Mouse (Mus musculus) lung, adult 2 months (tissue): ENCODE measurements around the gene Plekhg3.

ENCODE experiments used
- CTCF ChIP-seq: fragments of 200-500 bp; IDR thresholded peaks from 2 replicates; pipeline ENCODE4 v1.5.1; 2011; ENCODE audit warnings: mild to moderate bottlenecking, low read length, control low read depth; ENCODE audit not compliant: insufficient read depth
- POLR2A ChIP-seq: fragments of 200-500 bp; IDR thresholded peaks from 2 replicates; pipeline ENCODE4 v1.6.1; 2011; ENCODE audit warnings: low read depth, mild to moderate bottlenecking, control low read depth, low read length, borderline replicate concordance; ENCODE audit errors: extremely low read depth

DNA sequence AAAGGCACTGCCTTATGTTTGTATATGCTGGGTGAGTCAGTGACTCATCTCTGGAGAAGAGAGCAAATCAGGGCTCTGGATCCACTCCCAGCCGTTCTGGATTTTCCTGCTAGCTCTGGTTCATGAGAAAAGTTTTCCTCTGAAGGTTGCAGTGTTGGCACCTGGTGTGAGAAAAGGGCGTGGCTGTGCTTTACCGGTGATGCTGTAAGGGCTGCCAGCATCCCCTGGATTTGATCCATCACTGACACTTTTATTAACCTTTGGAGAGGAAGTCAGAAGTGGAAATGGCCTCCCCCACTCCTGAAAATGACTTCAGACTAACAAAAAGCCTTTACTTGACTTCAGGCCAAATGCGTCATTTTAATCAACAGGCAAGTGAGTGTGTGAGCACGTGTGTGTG lies 37.2 kb upstream of the Plekhg3 start:
- TF ChIP-seq POLR2A (no peak), CTCF (no peak)
